Mouse (Mus musculus) hindbrain, embryonic 13.5 days (tissue): ENCODE measurements at regions not wholly inside any gene's neighbourhood (a gene's known extent, or its start where the extent isn't known, plus 50 kb on each side); places are given as distances from the start of the nearest gene placed in this dataset.

Experiments used
- ATAC-seq: fragments of 200-750 bp; cut with Nextera tagmentation; 2 replicates; pipeline ENCODE4 v1.8.0; 2017; ENCODE audit warnings: moderate TSS enrichment; ENCODE audit not compliant: low FRiP score
- H3K27ac ChIP-seq: fragments of 300-500 bp; sonication (generic); 2 replicates; pipeline ENCODE4 v1.5.1; 2015; ENCODE audit warnings: inconsistent platforms, mild to moderate bottlenecking, moderate library complexity
- H3K27me3 ChIP-seq: fragments of 300-500 bp; sonication (generic); 2 replicates; pipeline ENCODE4 v1.6.1; 2015; ENCODE audit warnings: mild to moderate bottlenecking, inconsistent platforms
- H3K36me3 ChIP-seq: fragments of 300-500 bp; sonication (generic); 2 replicates; pipeline ENCODE4 v1.6.1; 2015; ENCODE audit warnings: mild to moderate bottlenecking, inconsistent platforms
- H3K4me1 ChIP-seq: fragments of 300-500 bp; sonication (generic); replicated peaks from 2 replicates; pipeline ENCODE4 v1.6.1; 2015; ENCODE audit warnings: inconsistent platforms
- H3K4me2 ChIP-seq: fragments of 300-500 bp; sonication (generic); 2 replicates; pipeline ENCODE4 v1.6.1; 2015; ENCODE audit warnings: inconsistent platforms, mild to moderate bottlenecking, moderate library complexity
- H3K4me3 ChIP-seq: fragments of 300-500 bp; sonication (generic); 2 replicates; pipeline ENCODE4 v1.5.1; 2015; ENCODE audit warnings: mild to moderate bottlenecking, inconsistent platforms
- H3K9ac ChIP-seq: fragments of 300-500 bp; sonication (generic); 2 replicates; pipeline ENCODE4 v1.6.1; 2015; ENCODE audit warnings: mild to moderate bottlenecking, inconsistent platforms
- H3K9me3 ChIP-seq: fragments of 300-500 bp; sonication (generic); 2 replicates; pipeline ENCODE4 v1.6.1; 2016; ENCODE audit warnings: inconsistent platforms
- WGBS: fragments of 180-500 bp; shearing (Covaris S2); methylation state at CpG from one replicate; pipeline ENCODE4 v1.1.7; 2015; 5-methylcytosine and 5-hydroxymethylcytosine counted together

DNA sequence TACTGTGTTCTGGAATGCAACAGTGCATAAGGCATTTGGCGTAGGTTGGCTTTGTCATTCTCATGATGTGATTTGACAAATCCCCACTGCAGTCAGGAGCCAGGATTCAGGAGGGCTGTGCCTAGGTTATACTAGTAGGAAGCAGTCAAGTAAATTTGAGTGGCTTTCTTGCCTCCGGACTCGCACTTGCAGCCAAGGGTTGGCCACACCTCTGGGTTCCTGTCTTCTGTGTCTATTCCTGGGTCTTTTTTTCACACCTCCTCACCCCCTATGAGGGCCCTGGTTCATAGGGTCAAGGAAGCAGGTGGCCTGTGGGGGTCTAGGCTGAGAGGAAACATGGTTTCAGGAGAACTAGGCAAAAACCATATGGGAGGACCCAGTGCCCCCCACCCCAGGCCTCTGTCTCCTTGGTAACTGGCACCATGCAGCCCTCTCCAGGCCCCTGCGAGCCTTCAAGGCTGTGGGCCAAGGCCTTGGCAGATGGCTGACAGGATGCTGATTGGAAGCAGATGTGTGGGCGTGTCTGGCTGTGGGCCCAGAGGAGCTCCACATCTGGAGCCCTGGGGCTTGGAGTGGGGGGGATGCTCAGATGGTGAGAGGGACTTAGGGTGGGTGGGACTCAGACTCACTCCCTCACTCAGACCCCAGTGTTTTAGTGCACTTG is 195.7 kb downstream of the Rgs3 start:
- Histone ChIP-seq H3K4me3 (no peak overlapping the region), H3K27ac (peak overlapping the region; percentile 50; the same call in 1 of the 2 replicates), H3K27me3 (0 out of 2 replicates have a peak, but pooled peaks cover 4% of the 10 kb centered on the region), H3K4me2 (no peak overlapping the region), H3K9me3 (no peaks in the 10 kb centered on the region), H3K9ac (no peak overlapping the region), H3K36me3 (no peaks in the 10 kb centered on the region), H3K4me1 (peaks cover 23% of the 10 kb centered on the region)
- WGBS, result 56% methylated on average over 5 of the region's 5 CpGs
- peak; percentile 77 for ATAC-seq

GRCm38 (mm10) chr4:62756721-62757206 is 197.1 kb downstream of the Rgs3 start:
- no peak overlapping the region for H3K4me3 ChIP-seq
- no peaks in the 10 kb centered on the region for H3K36me3 ChIP-seq
- H3K4me2 ChIP-seq, result no peak overlapping the region
- H3K27me3 ChIP-seq, result 0 out of 2 replicates have a peak, but pooled peaks cover 4% of the 10 kb centered on the region
- H3K9ac ChIP-seq, result no peak overlapping the region
- no peaks in the 10 kb centered on the region for H3K9me3 ChIP-seq
- H3K27ac ChIP-seq, result no peak overlapping the region
- ATAC-seq, result no peak
- peaks cover 35% of the 10 kb centered on the region for H3K4me1 ChIP-seq
- WGBS, result 68% methylated on average over 10 of the region's 10 CpGs

DNA sequence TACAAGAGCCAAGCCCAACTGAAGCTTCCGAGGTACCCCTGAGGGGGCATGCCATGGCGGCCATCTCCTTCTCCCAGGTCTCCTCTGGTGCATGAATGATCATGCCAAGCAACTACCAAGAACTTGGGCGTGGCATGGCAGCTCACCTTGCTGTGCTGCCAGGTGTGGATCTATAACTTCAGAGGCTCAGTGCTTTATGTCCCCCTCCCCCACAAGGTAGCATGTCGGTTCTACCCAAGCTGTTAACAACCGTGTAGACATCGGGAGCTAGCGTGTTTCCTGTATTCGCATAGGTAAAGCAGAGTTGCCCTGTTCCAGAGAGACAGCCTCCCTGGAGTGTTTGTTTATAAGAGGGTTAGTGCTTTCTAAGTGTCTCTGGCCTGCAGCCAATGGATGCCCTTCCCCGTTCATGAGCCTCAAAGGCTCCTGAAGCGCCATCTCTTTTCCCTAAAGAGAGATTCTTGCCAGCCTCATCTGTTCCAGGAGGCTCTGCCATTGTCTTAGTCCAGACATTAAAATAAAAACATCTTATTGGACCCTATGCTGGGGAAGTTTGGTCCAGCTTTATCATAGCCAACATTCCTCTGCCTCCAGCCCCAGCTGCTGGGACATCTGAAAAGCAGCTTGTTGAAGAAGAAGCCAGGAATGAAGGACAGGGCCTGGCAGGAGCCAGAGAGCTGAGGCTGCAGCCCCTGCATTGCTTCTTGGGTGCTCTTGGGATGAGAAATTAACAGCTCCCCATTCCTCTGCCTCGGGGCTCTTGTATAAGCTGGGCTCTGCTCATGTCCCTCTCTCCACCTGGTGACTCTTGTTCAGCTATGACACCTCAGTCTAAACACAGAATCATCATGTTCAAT is 201.3 kb downstream of the Rgs3 start:
- peaks cover 19% of the 10 kb centered on the region for H3K4me1 ChIP-seq
- H3K9ac ChIP-seq, result peak overlapping the region; percentile 36
- WGBS, result 67% methylated on average over 11 of the region's 11 CpGs
- no peak overlapping the region for H3K4me3 ChIP-seq
- H3K27ac ChIP-seq, result peak overlapping the region; percentile 36; the same call in 1 of the 2 replicates
- H3K4me2 ChIP-seq, result no peak overlapping the region
- no peaks in the 10 kb centered on the region for H3K36me3 ChIP-seq
- H3K27me3 ChIP-seq, result 0 out of 2 replicates have a peak, but pooled peaks cover 4% of the 10 kb centered on the region
- no peaks in the 10 kb centered on the region for H3K9me3 ChIP-seq
- ATAC-seq, result no peak

DNA sequence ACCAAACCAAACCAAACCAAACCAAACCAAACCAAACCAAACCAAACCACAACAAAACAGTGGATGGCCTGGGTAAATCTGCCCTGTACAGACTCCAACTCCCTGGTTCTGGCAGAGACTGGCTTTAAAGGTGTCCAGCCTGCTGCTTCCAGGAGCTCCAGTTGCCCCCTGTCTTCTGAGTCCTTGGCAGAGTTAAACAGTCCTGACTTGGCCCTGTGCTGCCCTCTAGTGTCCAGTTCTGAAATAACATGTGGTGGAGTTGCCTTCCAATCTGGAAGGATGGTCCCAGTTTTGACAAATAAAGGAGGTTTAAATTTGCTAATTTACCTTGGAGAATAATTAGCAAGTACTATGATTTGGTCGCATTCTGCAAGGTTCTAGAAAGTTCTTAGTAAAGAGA is 202.0 kb downstream of the Rgs3 start:
- no peaks in the 10 kb centered on the region for H3K9me3 ChIP-seq
- ATAC-seq, result peak; percentile 43; the same call in 1 of the 2 replicates
- no peak overlapping the region for H3K9ac ChIP-seq
- 0 out of 2 replicates have a peak, but pooled peaks cover 4% of the 10 kb centered on the region for H3K27me3 ChIP-seq
- peak overlapping the region; percentile 36; the same call in 1 of the 2 replicates for H3K27ac ChIP-seq
- no peak overlapping the region for H3K4me3 ChIP-seq
- H3K4me2 ChIP-seq, result no peak overlapping the region
- 3% methylated on average over 1 of the region's 1 CpGs for WGBS
- no peaks in the 10 kb centered on the region for H3K36me3 ChIP-seq
- peaks cover 19% of the 10 kb centered on the region for H3K4me1 ChIP-seq

DNA sequence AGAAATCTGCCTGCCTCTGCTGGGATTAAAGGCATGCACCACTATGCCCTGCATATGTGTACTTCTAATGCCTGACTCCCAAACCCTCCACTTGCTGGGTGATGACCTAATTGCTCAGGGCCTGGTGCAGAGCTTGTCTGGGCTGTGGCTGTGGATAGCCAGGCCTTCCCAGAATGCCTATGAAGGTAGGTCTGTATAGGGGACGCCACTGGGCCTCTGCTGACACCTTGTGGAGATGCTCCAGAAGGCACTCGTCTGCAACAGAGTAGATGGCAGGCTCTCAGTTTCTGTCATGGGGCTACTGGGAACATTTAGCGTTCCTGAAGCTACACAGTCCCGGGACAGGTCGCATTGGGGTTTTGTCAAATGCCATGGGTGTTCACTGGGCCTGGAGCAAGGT is 201.4 kb upstream of the Zfp618 start:
- H3K9me3 ChIP-seq, result no peaks in the 10 kb centered on the region
- peaks cover 26% of the 10 kb centered on the region for H3K4me1 ChIP-seq
- H3K4me3 ChIP-seq, result no peak overlapping the region
- ATAC-seq, result peak; percentile 83
- H3K9ac ChIP-seq, result no peak overlapping the region
- H3K27me3 ChIP-seq, result 0 out of 2 replicates have a peak, but pooled peaks cover 2% of the 10 kb centered on the region
- no peak overlapping the region for H3K27ac ChIP-seq
- no peaks in the 10 kb centered on the region for H3K36me3 ChIP-seq
- 10% methylated on average over 5 of the region's 5 CpGs for WGBS
- no peak overlapping the region for H3K4me2 ChIP-seq

DNA sequence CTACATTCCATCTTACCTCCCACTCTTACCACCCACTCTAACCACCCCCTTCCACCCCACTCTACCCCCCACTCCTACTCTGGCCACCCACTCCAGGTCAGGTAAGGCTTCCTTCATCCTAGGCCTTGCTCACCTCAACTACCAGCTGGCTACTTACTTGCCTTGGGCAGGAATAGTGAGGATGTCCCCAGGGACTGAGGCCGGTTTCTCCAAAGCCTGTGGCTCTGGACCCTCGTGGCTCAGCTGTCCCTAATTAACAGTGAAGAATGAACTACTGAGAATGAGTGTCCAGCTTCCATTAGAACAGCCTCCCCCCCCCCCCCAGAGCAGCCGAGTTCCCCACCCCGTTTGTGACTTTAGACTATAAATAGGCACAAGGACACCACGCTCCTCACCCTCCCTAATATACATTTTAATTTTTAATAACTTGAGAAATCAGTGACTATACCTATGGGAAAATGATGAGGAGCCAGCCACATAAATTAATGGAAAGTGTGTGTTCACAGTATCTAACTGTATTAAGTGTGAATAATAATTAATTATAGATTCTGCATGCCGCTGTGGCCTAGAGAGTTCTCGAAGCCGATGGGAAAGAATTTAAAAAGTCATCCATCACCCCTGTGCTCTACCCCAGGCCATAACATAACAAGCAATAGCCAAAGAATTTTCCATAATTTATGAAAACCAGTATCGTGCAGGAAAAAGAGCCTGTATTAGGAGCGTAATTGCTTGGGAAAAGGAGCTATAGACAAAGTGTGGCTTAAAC is 195.7 kb upstream of the Zfp618 start:
- WGBS, result 40% methylated on average over 10 of the region's 10 CpGs
- H3K9me3 ChIP-seq, result no peaks in the 10 kb centered on the region
- H3K4me2 ChIP-seq, result no peak overlapping the region
- H3K36me3 ChIP-seq, result no peaks in the 10 kb centered on the region
- H3K27ac ChIP-seq, result peak overlapping the region; percentile 44
- no peak overlapping the region for H3K9ac ChIP-seq
- no peak overlapping the region for H3K4me3 ChIP-seq
- no peaks in the 10 kb centered on the region for H3K27me3 ChIP-seq
- peak; percentile 48; the same call in 1 of the 2 replicates for ATAC-seq
- H3K4me1 ChIP-seq, result peaks cover 32% of the 10 kb centered on the region

DNA sequence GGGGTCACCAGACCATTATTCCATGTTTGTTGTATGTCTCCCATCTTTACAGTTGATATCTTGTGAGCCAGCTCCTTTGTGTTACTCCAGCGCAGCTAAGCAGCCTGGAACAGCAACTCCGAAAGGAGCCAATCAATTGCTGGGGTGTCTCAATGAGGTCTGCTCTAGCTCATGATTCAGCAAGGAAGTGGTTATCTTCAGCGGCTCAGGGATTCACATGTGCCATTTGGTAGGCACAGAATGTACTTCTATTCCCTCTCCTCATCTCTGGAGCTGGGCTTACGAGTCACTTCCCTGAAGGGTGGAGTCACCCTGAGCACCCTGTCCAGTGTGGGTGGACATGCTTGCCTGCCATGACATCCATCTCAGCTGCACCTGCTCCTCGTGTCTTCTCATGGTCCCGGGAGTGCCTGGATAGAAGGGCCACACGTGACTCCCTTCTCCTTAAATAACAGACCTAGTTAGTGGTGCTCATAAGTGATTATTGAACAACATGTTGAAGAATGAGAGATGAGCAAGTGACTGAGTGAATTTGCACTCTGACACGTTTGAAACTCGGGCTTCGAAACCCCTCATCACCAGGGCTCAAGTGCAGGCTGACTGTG is 190.3 kb upstream of the Zfp618 start:
- no peak overlapping the region for H3K4me3 ChIP-seq
- ATAC-seq, result no peak
- H3K9ac ChIP-seq, result no peak overlapping the region
- no peaks in the 10 kb centered on the region for H3K9me3 ChIP-seq
- 89% methylated on average over 10 of the region's 10 CpGs for WGBS
- H3K36me3 ChIP-seq, result no peaks in the 10 kb centered on the region
- no peak overlapping the region for H3K27ac ChIP-seq
- no peak overlapping the region for H3K4me2 ChIP-seq
- no peaks in the 10 kb centered on the region for H3K27me3 ChIP-seq
- peaks cover 7% of the 10 kb centered on the region for H3K4me1 ChIP-seq

- H3K4me3 ChIP-seq, result no peak overlapping the region
- no peaks in the 10 kb centered on the region; the same call in 1 of the 2 replicates for H3K27me3 ChIP-seq
- H3K4me1 ChIP-seq, result peaks cover 13% of the 10 kb centered on the region
- H3K4me2 ChIP-seq, result no peak overlapping the region
- no peaks in the 10 kb centered on the region for H3K9me3 ChIP-seq
- H3K9ac ChIP-seq, result no peak overlapping the region
- no peak for ATAC-seq
- 91% methylated on average over 9 of the region's 9 CpGs for WGBS
- H3K27ac ChIP-seq, result no peak overlapping the region
- H3K36me3 ChIP-seq, result no peaks in the 10 kb centered on the region
Measured at GRCm38 (mm10) chr4:62776881-62777280, 188.5 kb upstream of the Zfp618 start.

DNA sequence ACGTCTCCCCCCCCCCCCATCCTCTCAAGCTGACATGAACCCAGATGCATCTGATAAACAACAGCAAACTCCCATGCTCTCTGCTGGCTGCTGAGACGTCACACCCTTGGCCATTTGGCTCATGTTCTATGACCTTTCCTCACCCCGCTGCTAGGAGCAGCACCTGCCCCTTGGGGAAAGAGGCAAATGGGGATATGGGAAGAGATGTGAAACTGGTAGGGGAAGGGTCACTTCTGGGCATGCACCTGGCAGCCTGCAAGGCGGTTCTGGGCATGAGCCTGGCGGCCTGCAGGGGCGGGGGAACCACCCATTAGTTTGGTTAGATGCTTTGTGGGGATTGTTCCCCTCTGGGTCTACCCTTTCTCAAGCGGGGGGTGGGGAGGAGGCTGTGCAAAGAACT is 187.9 kb upstream of the Zfp618 start:
- Histone ChIP-seq H3K4me1 (peaks cover 13% of the 10 kb centered on the region), H3K4me3 (no peak overlapping the region), H3K27me3 (no peaks in the 10 kb centered on the region; the same call in 1 of the 2 replicates), H3K36me3 (no peaks in the 10 kb centered on the region), H3K27ac (no peak overlapping the region), H3K9me3 (no peaks in the 10 kb centered on the region), H3K9ac (no peak overlapping the region), H3K4me2 (no peak overlapping the region)
- WGBS, result 79% methylated on average over 7 of the region's 7 CpGs
- ATAC-seq, result no peak

GRCm38 (mm10) chr4:62778621-62779020 is 186.8 kb upstream of the Zfp618 start:
- no peaks in the 10 kb centered on the region; the same call in 1 of the 2 replicates for H3K27me3 ChIP-seq
- no peak overlapping the region for H3K4me3 ChIP-seq
- WGBS, result 84% methylated on average over 5 of the region's 5 CpGs
- peaks cover 13% of the 10 kb centered on the region for H3K4me1 ChIP-seq
- no peak for ATAC-seq
- no peaks in the 10 kb centered on the region for H3K9me3 ChIP-seq
- H3K36me3 ChIP-seq, result no peaks in the 10 kb centered on the region
- H3K9ac ChIP-seq, result no peak overlapping the region
- H3K27ac ChIP-seq, result no peak overlapping the region
- H3K4me2 ChIP-seq, result no peak overlapping the region

GRCm38 (mm10) chr4:62780409-62780808 is 185.0 kb upstream of the Zfp618 start:
- H3K9me3 ChIP-seq, result no peaks in the 10 kb centered on the region
- 0 out of 2 replicates have a peak overlapping the region, but pooled peaks have one; percentile 12 for H3K27ac ChIP-seq
- no peaks in the 10 kb centered on the region for H3K36me3 ChIP-seq
- peak overlapping the region; percentile 56 for H3K4me2 ChIP-seq
- no peaks in the 10 kb centered on the region; the same call in 1 of the 2 replicates for H3K27me3 ChIP-seq
- ATAC-seq, result peak; percentile 90
- H3K4me3 ChIP-seq, result peak overlapping the region; percentile 41
- 2% methylated on average over 15 of the region's 15 CpGs for WGBS
- H3K9ac ChIP-seq, result peak overlapping the region; percentile 66
- H3K4me1 ChIP-seq, result peaks cover 13% of the 10 kb centered on the region
